Mouse (Mus musculus) E14TG2a.4 (cell line): ENCODE measurements at regions not wholly inside any gene's neighbourhood (a gene's known extent, or its start where the extent isn't known, plus 50 kb on each side); places are given as distances from the start of the nearest gene placed in this dataset.

Source experiments
- H3K27me3 ChIP-seq: 2 replicates; pipeline ENCODE4 v1.6.1; 2014; ENCODE audit warnings: low read length, control low read depth; ENCODE audit not compliant: insufficient read depth
- H3K36me3 ChIP-seq: 2 replicates; pipeline ENCODE4 v1.6.1; 2014; ENCODE audit warnings: low read length, control low read depth; ENCODE audit not compliant: insufficient read depth
- H3K4me1 ChIP-seq: replicated peaks from 2 replicates; pipeline ENCODE4 v1.6.1; 2014; ENCODE audit warnings: low read depth, low read length, control low read depth
- H3K4me3 ChIP-seq: replicated peaks from 2 replicates; pipeline ENCODE4 v1.5.1; 2014; ENCODE audit warnings: mild to moderate bottlenecking, low read length
- H3K9me3 ChIP-seq: 2 replicates; pipeline ENCODE4 v1.6.1; 2014; ENCODE audit warnings: low read length, control low read depth
- CTCF ChIP-seq: conservative IDR thresholded peaks from 2 replicates; pipeline ENCODE4 v1.5.1; 2014; ENCODE audit warnings: low read length
- NANOG ChIP-seq: IDR thresholded peaks from 2 replicates; pipeline ENCODE4 v1.6.1; 2014; ENCODE audit warnings: borderline replicate concordance, low read length, mixed read lengths
- POU5F1 ChIP-seq: IDR thresholded peaks from 2 replicates; pipeline ENCODE4 v1.6.1; 2014; ENCODE audit warnings: low read length, borderline replicate concordance

- no peak for TF ChIP-seq POU5F1
- no peak for TF ChIP-seq NANOG
- no peak for TF ChIP-seq CTCF
- Histone ChIP-seq H3K9me3 (no peaks in the 10 kb centered on the region), H3K4me1 (no peaks in the 10 kb centered on the region), H3K36me3 (no peaks in the 10 kb centered on the region), H3K4me3 (no peak overlapping the region), H3K27me3 (no peaks in the 10 kb centered on the region)
Observed at GRCm38 (mm10) chr1:89279382-89279781, 175.2 kb upstream of the Agap1 start.

- TF ChIP-seq POU5F1 (no peak), CTCF (no peak), NANOG (no peak)
- no peaks in the 10 kb centered on the region for H3K27me3 ChIP-seq
Observed at GRCm38 (mm10) chr1:89281107-89281655, 173.4 kb upstream of the Agap1 start.

GRCm38 (mm10) chr1:89285041-89285440 is 169.6 kb upstream of the Agap1 start:
- no peak for TF ChIP-seq POU5F1
- TF ChIP-seq CTCF = no peak
- TF ChIP-seq NANOG = no peak
- no peak overlapping the region for H3K4me3 ChIP-seq
- H3K36me3 ChIP-seq = no peaks in the 10 kb centered on the region
- no peaks in the 10 kb centered on the region for H3K4me1 ChIP-seq
- H3K9me3 ChIP-seq = no peaks in the 10 kb centered on the region
- no peaks in the 10 kb centered on the region for H3K27me3 ChIP-seq

More at GRCm38 (mm10) chr1:89281107-89281655, 173.4 kb upstream of the Agap1 start:
- no peaks in the 10 kb centered on the region for H3K9me3 ChIP-seq
- no peaks in the 10 kb centered on the region for H3K4me1 ChIP-seq
- H3K4me3 ChIP-seq = no peak overlapping the region
- no peaks in the 10 kb centered on the region for H3K36me3 ChIP-seq

- no peaks in the 10 kb centered on the region for H3K9me3 ChIP-seq
- H3K36me3 ChIP-seq = no peaks in the 10 kb centered on the region
- no peak for TF ChIP-seq CTCF
- TF ChIP-seq POU5F1 = no peak
- no peak for TF ChIP-seq NANOG
- no peak overlapping the region for H3K4me3 ChIP-seq
- no peaks in the 10 kb centered on the region; the same call in 1 of the 2 replicates for H3K27me3 ChIP-seq
- H3K4me1 ChIP-seq = no peaks in the 10 kb centered on the region
Observed at GRCm38 (mm10) chr1:89287136-89287795, 167.3 kb upstream of the Agap1 start.

- H3K4me3 ChIP-seq = no peak overlapping the region
- no peaks in the 10 kb centered on the region; the same call in 1 of the 2 replicates for H3K27me3 ChIP-seq
- H3K9me3 ChIP-seq = no peaks in the 10 kb centered on the region
- TF ChIP-seq NANOG (no peak), CTCF (no peak), POU5F1 (no peak)
- no peaks in the 10 kb centered on the region for H3K4me1 ChIP-seq
- no peaks in the 10 kb centered on the region for H3K36me3 ChIP-seq
Observed at GRCm38 (mm10) chr1:89288001-89288400, 166.6 kb upstream of the Agap1 start.

- H3K9me3 ChIP-seq = no peaks in the 10 kb centered on the region
- H3K27me3 ChIP-seq = no peaks in the 10 kb centered on the region; the same call in 1 of the 2 replicates
- H3K4me1 ChIP-seq = no peaks in the 10 kb centered on the region
- H3K4me3 ChIP-seq = no peak overlapping the region
- no peak for TF ChIP-seq POU5F1
- no peak for TF ChIP-seq NANOG
- TF ChIP-seq CTCF = no peak
- no peaks in the 10 kb centered on the region for H3K36me3 ChIP-seq
Observed at GRCm38 (mm10) chr1:89288921-89289320, 165.7 kb upstream of the Agap1 start.

- H3K9me3 ChIP-seq = no peaks in the 10 kb centered on the region
- H3K36me3 ChIP-seq = no peaks in the 10 kb centered on the region
- no peak overlapping the region for H3K4me3 ChIP-seq
- H3K27me3 ChIP-seq = peaks cover 10% of the 10 kb centered on the region; the same call in 1 of the 2 replicates
- TF ChIP-seq NANOG (no peak), POU5F1 (no peak), CTCF (no peak)
- no peaks in the 10 kb centered on the region for H3K4me1 ChIP-seq
Observed at GRCm38 (mm10) chr1:89296691-89297090, 157.9 kb upstream of the Agap1 start.

- Histone ChIP-seq H3K9me3 (no peaks in the 10 kb centered on the region), H3K36me3 (no peaks in the 10 kb centered on the region)
- TF ChIP-seq POU5F1 (no peak), CTCF (no peak), NANOG (no peak)
Observed at GRCm38 (mm10) chr1:89297766-89298165, 156.8 kb upstream of the Agap1 start.

More at GRCm38 (mm10) chr1:89297766-89298165, 156.8 kb upstream of the Agap1 start:
- Histone ChIP-seq H3K4me1 (peaks cover 5% of the 10 kb centered on the region; the same call in 1 of the 2 replicates), H3K4me3 (no peak overlapping the region), H3K27me3 (peaks cover 11% of the 10 kb centered on the region; the same call in 1 of the 2 replicates)
